Mouse (Mus musculus) ES-E14 (cell line): ENCODE measurements around the gene Castor2.

ENCODE experiments used
- CHD2 ChIP-seq: IDR thresholded peaks from 2 replicates; pipeline ENCODE4 v1.6.1; 2014; ENCODE audit warnings: mild to moderate bottlenecking, low read depth, low read length, inconsistent platforms
- HCFC1 ChIP-seq: IDR thresholded peaks from 2 replicates; pipeline ENCODE4 v1.6.1; 2012; ENCODE audit warnings: low read length, inconsistent platforms, borderline replicate concordance; ENCODE audit not compliant: insufficient read depth
- MAFK ChIP-seq: IDR thresholded peaks from 2 replicates; pipeline ENCODE4 v1.6.1; 2014; ENCODE audit warnings: mild to moderate bottlenecking, low read depth, low read length, inconsistent platforms; ENCODE audit not compliant: insufficient read depth
- ZC3H11A ChIP-seq: IDR thresholded peaks from 2 replicates; pipeline ENCODE4 v1.6.1; 2012; ENCODE audit warnings: low read depth, mild to moderate bottlenecking, inconsistent platforms, low read length, borderline replicate concordance
- ZNF384 ChIP-seq: IDR thresholded peaks from 2 replicates; pipeline ENCODE4 v1.6.1; 2012; ENCODE audit warnings: low read depth, low read length, inconsistent platforms

DNA sequence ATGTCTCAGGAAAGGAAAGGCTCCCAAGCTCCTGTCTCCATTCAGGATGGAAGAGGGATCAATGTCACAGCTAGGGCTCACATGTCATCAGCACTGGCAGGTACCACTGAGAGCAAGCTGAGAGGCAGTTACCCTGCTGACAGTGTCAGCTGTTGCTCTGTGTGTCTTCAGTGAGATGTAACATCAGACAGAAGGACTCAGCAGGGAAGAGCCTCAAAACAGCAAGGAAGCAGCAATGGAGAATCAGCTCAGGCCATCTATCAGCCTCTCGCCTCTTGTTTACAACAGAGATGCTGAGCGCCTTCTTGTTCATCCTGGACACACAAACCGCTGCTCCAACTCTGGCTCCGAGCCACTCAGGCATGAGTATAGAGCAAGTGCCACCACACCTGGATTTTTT, 45.0 kb upstream of the Castor2 start:
- TF ChIP-seq MAFK (no peak), ZC3H11A (no peak), ZNF384 (no peak), CHD2 (no peak), HCFC1 (no peak)
